Mouse (Mus musculus) urinary bladder, adult 18-20 months (tissue): ENCODE measurements around the gene Uts2b.

Experiments
- DNase-seq, 2 experiments: peaks; one replicate each; pipeline ENCODE4 v3.0.0; 2022; ENCODE audit warnings: low spot score in 2 of 2, mixed read lengths in 2 of 2

The Uts2b gene

DNA sequence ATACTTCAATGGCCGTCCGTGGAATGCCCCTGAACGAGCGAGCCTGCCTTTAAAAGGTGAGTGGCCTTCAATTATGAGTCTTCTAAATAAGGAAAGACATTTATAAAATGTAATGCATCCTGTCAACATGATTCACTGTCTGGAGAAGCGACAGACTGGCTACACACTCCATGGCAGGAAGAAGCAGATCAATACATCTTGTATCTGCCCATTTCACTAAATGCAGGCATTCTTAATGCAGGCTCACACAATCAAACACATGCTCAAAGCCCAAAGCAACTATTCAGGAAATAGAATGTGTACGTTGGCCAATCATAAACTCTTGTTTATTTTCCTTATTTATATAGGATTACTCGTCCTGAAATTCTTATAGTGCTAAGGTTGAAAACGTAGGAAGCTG, at the start of gene Uts2b:
Gene Uts2b, minus strand, starts transcription at position 49 of the 400 bp plus-strand sequence.
- DNase-seq: no peak

DNA sequence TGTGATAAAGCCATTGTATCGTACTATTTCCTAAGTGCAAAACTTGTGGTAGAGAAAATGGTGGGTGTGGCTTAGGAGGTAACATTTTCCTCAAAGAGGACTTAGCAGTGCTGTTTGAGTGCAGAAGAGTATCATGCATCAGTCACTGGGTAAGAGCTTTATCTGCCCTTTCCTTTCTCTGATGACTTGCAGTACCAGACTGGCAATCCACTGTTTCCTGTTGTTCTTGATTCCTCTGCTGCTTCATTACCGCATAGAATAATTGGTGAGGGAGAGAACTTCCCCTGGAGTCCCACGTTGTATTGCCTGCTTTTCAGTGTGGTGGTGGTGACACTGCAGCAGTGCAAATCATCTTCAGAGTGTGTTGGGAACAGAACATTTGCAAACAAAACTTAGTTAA, 47.6 kb upstream of the Uts2b start:
- DNase-seq: no peak

DNA sequence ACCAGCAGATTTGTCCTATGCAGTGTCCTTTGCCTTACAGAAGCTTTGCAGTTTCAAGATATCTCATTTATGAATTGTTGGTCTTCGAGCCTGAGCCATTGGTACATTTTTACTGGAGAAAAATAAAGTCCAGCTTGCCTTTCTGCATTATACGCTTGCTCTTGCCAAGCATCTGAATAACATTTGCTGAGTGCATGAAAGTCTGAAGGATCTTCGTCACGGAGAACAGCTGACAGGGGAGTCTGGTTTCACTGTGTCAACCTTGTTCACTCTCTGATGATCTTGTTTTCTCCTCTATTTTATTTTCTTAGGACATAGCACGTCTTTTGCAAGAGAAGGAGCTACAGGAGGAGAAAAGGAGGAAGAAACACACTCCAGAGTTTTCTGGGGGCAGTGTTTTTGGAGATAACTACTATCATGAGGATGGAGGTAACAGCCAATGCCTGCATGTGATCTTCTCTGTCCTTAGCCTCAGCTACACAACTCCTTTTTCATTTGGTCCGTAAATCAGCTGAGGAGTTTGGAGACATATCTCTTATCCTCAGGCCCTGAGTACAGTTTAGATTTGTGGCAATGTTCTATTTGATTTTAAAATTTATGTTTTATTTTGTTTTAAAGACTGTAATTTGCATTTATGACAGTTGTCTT, 47.0 kb upstream of the Uts2b start:
- DNase-seq: no peak

DNA sequence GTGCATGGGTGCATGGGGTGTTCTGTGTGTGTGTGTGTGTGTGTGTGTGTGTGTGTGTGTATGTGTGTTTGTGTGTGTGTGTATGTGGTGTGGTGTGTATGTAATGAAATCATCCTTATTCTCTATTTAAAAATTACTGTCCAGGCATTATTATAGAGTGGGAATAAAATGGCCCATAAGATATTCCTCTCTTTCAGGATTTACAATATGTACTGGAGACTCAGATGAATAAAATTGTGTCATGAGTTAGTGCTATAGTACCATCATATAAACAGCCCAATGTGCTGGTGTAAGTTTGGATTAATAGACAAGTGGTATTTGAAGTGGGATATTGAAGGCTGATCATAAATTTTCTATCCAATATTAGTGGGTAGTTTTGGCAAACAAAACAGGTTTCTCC, 34.1 kb upstream of the Uts2b start:
- DNase-seq: no peak

DNA sequence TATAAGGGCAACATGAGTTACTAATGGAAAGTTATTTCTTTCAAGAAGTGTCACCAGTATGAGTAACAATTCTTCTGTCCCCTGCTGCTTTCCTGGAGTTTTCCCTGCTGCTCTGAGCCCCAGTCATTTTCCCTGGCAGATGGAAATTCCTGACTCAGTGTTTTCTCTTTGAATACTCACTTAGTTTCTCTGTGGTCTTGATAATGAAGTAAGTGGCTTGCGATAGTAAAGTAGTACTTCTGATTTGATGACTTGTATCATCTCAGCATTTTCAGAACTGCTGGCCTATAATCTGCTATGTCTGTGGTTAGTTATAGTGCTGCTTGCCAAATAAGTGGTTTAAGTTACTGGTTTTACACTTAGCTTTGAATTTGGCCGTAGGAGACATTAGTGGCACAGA, 31.5 kb upstream of the Uts2b start:
- no peak for DNase-seq

DNA sequence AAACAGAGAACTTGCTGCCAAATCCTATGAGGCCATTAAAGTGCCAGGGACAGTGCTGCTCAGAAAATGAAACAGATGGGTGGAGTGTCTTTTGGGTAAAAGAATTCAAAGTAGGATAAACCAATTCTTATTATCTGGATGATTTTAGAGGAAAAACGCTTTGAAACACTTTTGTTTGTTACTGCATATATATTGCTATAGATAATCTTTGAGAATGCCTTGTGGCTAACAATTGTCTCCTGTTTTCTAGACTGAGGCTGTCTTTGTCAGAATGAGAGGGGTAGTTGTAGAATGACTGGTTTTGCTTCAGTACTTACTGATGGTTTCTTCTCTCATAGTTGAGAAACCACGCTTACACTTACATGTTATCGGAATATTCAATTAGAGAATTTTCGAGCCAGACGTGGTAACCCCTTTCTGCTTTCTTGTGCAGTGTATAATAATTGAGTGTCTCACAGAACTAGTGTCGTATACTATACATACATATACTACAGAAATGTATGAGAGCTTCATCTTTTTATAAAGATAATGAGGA, 29.7 kb upstream of the Uts2b start:
- DNase-seq: no peak

DNA sequence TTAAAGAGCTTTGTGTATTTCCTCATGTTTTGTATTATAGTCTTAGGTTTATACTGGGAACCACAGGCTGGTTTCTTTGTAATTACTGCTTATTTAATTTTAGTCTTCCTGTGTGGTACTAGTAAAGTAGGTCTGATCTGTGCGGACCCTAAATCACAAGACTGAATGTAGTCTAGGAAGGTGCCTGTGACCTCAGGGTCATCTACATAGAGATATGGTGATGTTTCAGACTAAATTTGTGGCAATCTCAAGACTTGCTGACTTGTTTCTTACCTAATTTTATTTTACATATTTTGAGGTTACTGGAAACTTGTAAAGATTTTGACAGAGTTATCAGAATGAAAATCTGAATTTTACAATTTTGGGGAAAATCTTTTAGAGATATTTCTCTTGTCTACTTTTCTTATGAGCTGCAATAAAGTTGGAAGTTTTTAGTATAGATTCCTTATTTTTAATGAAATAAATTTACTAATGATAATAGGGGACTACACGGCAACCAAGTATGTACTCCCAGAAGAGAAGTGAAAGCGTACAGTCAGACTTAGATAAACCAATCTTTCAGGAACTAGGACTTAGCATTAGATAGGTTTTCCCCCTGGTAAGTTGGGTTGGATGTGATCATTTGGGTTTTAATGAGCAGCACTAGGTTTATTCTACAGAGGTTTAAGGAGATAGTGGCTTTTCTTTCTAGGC, 29.1 kb upstream of the Uts2b start:
- DNase-seq: no peak

DNA sequence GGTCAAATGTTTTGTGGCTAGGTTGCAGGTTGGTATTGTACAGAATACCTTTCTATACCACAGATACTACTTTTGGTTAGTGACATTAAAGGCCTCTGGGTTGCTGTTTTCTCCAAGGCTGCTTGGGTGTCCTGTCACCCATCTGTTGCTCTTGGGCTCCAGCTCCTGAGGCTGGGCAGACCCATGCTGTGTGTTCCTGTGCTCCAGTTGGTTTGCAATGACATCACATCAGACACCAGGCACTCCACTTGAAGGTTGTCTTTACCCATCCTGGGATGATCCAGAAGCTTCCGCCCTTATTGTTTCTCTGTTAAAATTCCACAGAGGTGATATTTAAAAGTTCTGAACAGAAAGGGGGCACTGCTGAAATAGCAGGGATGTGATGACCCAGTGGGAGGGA, 26.9 kb upstream of the Uts2b start:
- DNase-seq: no peak

DNA sequence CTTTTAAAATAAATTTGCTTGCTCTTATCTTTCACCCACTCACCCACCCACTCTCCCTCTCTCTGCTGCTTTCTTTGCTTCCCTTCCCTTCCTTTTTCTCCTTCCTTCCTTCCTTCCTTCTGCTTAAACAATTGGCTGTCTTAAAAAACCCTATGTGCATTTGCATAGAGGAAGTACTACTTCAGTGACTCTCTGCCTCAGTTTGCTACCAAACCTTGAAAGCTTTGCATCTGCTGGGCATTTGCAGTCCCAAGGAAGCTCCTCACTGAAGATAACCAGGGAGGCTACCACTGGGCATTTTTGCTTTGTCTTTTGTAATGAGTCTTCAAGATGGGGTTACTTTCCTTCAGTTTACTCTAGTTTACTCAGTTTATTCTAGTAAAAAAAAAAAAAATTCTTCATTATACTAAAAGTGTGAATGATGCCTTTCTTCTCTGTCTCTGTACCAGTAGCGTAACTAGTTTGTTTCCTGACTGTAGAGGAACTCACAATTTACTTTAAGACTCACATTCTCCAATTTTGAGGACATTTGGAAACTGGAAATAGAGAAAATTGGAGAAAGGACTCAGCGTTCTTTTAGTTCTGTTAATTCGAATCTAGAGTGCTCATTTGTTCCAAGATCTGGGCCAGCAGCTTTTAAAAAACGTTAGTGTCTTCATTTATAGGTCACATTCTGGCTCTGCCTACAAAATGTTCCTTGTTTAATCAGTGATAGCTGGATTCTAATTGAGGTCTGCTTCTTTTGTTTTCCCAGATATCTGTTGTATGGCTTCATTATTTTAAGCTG, 25.4 kb upstream of the Uts2b start:
- DNase-seq: no peak

DNA sequence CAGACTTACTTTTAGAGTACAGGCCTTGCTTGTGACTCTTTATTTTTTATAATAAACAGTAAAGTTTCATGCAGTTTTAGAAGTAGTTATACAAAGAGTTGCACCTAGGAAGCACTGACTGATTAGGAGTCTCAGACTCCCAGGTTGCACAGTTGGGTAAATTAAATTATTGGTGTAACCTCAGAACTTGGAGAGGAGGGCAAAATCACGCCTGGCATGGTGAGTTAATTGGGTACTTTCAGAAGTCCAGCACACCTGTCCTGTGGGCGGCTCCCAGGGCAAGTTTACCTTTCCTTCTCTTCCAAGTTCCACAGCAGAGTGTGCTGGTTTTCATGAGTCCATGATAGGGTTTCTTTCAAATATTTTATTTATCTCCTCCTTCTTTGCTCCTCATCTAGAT, 21.8 kb upstream of the Uts2b start:
- DNase-seq: no peak

DNA sequence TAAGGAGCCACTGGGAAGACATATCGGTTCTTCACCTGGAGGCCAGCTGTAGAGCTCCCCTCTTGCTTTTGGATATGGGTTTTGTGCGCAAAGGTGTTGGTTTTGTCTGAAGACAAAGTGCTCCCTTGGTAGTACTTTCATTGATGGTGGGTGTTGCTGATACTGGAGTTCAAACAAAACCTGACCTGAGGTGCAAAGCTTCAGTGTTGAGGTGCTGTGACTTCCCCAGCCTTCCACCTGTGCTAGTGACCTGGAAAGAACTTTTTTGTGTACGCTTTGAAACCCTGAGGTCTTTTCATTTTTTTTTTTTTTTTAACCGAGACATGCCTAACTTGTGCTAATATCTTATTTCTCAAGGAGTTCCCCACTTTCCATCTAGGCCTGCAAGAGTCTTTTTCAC, 20.3 kb upstream of the Uts2b start:
- DNase-seq: no peak

DNA sequence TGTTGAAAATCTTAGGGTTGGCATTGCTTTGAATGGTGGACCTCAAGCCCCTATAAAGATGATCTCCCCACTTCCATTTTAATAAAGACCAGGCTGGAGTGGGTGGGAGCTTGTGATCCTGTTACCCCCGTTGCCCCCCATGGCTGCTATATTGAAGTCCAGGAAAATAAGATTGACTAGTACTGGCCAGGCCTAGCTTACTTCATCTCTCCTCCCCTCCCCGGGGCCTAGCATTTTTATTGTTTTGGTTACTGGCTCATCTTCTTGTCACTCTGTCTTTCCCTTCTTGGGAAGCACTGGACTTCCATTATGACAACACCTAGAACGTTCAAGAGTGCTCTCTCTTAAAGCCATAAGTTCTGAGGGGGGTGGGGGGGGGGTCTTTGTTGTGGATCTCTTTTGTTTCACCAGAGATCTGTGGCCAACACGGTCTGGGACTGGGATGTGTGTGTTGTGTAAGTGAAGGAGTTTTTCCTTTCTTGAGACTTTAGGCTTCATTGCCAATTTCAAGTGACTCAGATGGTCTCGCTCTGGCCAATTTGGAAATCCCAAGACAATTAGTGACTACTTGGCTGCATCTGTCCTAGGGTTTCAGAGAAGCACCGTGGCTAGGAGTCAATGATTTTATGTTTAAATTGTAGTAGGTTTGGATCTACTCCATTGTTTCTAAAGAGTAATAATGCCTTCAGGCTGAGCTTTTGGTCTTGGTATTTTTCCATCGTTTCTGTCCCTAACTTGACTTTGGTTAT, 19.7 kb upstream of the Uts2b start:
- no peak for DNase-seq

DNA sequence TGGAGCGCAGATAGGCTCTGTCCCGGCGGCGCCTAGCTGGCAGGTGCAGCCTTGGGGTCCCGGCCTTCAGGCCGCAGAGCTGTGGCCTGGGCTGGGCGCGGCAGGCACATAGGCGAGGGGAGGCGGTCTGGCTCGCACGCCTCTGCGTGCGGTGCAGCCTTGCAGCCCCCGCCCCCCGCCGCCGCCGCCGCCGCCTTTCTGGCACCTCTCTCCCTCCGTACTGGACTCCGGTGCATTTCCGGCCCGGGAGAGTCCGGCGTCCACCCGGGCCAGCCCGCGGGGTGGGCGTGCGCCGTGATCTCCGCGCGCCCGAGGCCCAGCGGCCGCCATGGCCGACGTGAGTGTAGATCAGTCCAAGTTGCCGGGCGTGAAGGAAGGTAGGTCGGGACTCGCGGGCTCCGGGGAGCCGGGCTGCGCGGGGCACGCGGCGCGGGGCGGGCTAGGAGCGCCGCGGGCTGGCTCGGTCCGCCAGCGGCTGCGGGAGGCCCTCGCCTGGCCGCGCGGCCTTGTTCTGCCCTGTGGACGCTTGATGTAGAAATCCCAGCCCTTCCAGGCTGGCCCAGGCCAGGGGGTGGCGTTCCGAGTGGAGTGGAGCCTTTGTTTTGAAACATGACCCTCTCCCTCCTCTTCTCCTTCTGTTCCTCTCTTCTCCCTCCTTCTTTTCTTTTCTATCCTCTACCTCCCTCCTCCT, 18.9 kb upstream of the Uts2b start, which contains the start of gene Ccdc50:
Gene Ccdc50, plus strand, starts transcription at position 109 of the 691 bp plus-strand sequence.
- DNase-seq: peak; percentile 77 to 81

DNA sequence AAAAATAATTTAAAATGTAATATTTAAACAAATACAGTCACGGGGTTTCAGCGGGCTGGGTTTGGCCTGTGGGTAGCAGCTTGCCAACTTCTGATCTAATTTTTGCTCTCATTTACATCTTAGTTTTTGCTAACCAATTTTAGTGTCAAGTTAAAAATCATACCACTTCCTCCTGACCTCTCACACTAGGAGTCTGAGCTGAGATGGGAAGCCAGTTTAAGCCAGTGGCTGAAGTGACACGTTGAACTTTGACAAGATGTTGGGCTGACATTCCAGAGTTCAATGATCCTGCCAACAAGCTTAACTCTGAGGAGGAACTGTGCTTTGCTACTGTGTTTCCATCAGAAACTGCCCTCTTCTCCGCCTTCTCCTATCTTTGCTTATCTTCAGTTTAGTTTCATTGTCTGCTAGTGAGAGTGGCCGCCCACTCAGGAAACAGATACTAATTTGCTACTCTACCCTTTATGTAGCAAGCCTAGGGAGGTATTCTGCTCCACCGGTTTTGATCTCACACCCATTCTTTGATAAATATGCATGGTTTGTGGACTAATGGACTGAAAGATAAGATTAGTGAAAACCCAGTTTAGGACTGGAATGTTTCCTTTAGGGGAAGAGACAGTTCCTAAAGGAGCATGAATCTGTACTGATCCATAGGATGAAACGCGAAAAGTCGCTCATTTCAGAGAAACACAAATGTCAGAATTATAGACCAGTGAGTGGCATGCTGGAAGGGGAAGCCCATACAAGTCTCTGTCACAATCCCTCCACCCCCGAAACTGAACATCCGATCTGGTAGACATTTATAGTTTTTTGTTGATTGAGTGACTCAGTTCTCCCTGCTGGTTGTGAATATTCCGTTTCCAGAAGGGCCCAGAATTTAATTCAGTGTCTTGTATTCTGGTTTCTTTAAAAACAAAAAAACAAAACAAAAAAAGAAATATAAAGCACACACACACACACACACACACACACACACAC, 17.9 kb upstream of the Uts2b start:
- DNase-seq: no peak

DNA sequence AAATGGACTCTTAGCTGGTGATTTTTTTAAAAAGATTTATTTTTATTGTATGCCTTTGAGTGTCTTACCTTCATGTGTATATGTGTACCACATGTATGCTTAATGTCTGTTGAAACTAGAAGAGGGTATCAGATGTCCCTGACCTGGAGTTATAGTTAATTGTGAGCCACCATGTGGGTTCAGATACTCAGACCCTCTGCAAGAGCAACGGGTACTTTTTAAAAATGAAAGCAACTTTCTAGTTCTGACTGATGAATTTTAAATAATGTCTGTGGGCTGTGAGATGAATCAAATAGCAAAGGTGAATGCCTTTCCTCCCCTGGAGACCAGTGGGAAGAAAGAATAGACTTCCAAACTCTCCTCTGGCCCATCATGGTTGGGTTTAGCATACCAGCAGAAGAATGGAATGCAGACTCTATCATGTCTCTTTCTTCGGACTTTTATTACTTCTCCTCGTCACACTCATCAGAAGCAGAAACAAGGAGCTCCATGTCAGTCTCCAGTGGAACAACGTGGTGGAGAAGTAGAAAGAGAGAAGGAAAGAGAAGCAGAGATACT, 16.9 kb upstream of the Uts2b start:
- DNase-seq: no peak

DNA sequence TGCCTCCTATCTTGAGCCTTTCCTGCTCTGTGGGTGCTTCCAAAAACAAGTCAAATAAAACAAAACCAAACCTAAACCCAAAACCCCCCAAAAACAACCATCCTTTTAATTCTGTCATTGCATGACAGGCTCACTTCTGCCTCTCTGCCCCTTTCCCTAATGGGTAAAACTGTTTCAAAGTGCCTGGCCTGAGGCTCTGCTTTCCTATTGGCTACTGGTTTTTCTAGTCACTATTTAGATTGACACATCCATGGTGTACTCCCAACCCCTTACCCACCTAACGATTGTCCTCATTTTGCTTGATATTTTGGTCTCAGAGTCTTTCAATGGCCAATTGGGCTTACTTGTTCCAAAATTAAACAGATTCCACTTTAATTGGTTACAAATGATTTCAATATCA, 15.6 kb upstream of the Uts2b start:
- no peak for DNase-seq

DNA sequence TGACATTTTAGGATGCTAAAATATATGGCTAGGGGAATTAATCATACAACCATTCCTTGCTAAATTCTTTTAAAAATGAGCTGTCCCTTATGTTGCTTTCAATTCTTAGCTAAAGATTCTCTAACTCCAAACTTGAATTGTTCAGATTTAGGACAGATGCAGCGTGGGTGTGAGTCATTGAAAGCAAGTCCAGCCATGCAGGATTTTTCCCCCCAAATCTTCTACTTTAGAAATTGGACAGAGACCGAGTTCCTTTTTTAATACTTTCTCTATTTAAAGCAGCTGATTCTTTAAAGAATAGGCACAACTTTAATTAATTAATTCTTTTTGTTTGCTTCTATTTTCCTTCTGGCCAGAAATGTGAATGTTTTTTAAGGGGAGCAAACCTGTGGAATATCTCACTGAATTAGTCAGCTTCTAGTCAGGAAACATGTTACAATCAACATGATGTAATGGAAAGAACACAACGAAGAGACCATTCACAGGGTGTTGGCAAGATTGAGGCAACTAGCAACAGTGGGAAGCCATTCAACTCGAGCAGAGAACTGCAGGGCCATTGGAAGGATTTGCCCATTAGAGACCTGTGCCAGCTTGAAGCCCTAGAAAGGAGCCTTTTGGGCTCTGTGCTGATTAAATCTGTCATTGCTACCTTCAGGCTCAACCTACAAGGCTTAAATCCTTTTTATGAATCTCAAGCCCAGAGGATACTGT, 15.0 kb upstream of the Uts2b start:
- no peak for DNase-seq

DNA sequence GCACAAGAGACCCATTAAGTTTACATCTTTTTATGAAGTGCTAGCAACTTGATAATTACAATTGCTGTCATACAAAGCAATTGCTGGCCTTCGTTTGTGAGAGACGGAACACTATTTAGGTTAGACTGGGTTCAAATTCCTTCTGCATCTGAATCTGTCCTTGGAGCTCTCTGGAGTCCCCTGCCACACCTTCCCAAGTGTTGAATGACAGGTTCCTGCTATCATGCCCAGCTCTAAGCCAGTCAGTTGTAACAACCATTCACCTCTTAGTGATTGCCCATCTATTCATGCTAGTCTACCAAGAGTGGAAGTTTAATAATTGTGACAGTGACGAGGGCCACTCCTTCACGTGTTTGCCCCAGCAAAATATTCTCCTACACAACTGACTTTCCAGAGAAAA, 12.2 kb upstream of the Uts2b start:
- DNase-seq: no peak

DNA sequence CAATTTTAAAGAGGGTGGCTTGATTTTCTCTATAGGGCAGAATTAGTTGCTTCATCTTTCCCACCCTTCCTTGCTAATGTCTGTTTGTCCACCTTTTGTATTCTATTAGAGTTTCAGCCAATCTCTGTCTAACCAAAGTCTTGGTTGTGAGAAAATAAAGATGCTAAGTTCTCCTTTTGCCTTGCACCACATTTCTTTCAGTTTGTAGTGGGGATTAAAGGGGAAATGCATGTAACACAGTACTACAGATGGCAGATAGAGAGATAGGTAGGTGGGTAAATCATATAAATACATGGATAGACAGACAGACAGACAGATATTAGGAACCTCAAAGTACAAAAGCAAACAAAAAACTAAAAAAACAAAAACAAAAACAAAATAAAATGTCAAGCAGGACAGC, 6.5 kb upstream of the Uts2b start:
- no peak for DNase-seq
